Mouse (Mus musculus) intestine, embryonic 14.5 days (tissue): Measurements from ENCODE around the gene Trim10. TPM values are rescaled to one million over a fixed set of nuclear protein-coding genes. Genes with fewer than 3 reads are reported as not detected.

Experiments
- ATAC-seq: fragments of 200-750 bp; cut with Nextera tagmentation; replicated peaks from 2 replicates; pipeline ENCODE4 v1.8.0; 2017; ENCODE audit warnings: low read depth, moderate number of reproducible peaks, moderate TSS enrichment, moderate library complexity; ENCODE audit not compliant: low FRiP score, low TSS enrichment
- DNase-seq: peaks from one replicate; pipeline ENCODE4 v3.0.0-alpha.2; 2018; ENCODE audit warnings: low spot score
- H3K27ac ChIP-seq: fragments of 300-500 bp; sonication (generic); 2 replicates; pipeline ENCODE4 v1.5.1; 2014; ENCODE audit warnings: low read depth, mild to moderate bottlenecking, control low read depth
- H3K27me3 ChIP-seq: fragments of 300-500 bp; sonication (generic); replicated peaks from 2 replicates; pipeline ENCODE4 v1.6.1; 2014; ENCODE audit warnings: low read length, control low read depth; ENCODE audit not compliant: control insufficient read depth, insufficient read depth
- H3K36me3 ChIP-seq: fragments of 300-500 bp; sonication (generic); 2 replicates; pipeline ENCODE4 v1.6.1; 2014; ENCODE audit warnings: low read length, control low read depth; ENCODE audit not compliant: control insufficient read depth, insufficient read depth
- H3K4me1 ChIP-seq: fragments of 300-500 bp; sonication (generic); replicated peaks from 2 replicates; pipeline ENCODE4 v1.6.1; 2014; ENCODE audit warnings: low read length, control low read depth, mixed read lengths; ENCODE audit not compliant: control insufficient read depth, insufficient read depth
- H3K4me2 ChIP-seq: fragments of 300-500 bp; sonication (generic); 2 replicates; pipeline ENCODE4 v1.6.1; 2014; ENCODE audit warnings: low read length
- H3K4me3 ChIP-seq: fragments of 300-500 bp; sonication (generic); 2 replicates; pipeline ENCODE4 v1.5.1; 2014; ENCODE audit warnings: low read depth, low read length, control low read depth, mixed read lengths
- H3K9ac ChIP-seq: fragments of 300-500 bp; sonication (generic); 2 replicates; pipeline ENCODE4 v1.6.1; 2014; ENCODE audit warnings: mild to moderate bottlenecking, low read length
- H3K9me3 ChIP-seq: fragments of 300-500 bp; sonication (generic); 2 replicates; pipeline ENCODE4 v1.6.1; 2016; ENCODE audit warnings: low read length, control low read depth; ENCODE audit not compliant: control insufficient read depth
- WGBS: fragments of 180-500 bp; shearing (Covaris S2); extraction: QIAGEN DNeasy Blood & Tissue Kit; methylation state at CpG from one replicate; pipeline ENCODE4 v1.1.7; 2014; 5-methylcytosine and 5-hydroxymethylcytosine counted together
- polyA plus RNA-seq: library from polyadenylated mRNA; unstranded; fragments of >200 nt; fragmentation: Nextera tagmentation; extraction: Ambion mirVana; gene quantifications from 2 replicates; pipeline ENCODE4 v1.2.1, GENCODE M21; 2014

Trim10 gene
- polyA plus RNA-seq, 1 experiment from 2014 or later, result 1.6 TPM

- H3K4me1 ChIP-seq, result no peaks in the 10 kb centered on the region
- no peak overlapping the region for H3K27ac ChIP-seq
- no peak overlapping the region for H3K9ac ChIP-seq
- H3K9me3 ChIP-seq, result no peaks in the 10 kb centered on the region
- no peak overlapping the region for H3K4me3 ChIP-seq
- DNase-seq (no peak), ATAC-seq (no peak)
- 53% methylated on average over 5 of the region's 5 CpGs for WGBS
- no peak overlapping the region for H3K4me2 ChIP-seq
- H3K36me3 ChIP-seq, result no peaks in the 10 kb centered on the region
- H3K27me3 ChIP-seq, result no peaks in the 10 kb centered on the region
Observed at GRCm38 (mm10) chr17:36893387-36893786, 24.0 kb downstream of the Trim10 start.

DNA sequence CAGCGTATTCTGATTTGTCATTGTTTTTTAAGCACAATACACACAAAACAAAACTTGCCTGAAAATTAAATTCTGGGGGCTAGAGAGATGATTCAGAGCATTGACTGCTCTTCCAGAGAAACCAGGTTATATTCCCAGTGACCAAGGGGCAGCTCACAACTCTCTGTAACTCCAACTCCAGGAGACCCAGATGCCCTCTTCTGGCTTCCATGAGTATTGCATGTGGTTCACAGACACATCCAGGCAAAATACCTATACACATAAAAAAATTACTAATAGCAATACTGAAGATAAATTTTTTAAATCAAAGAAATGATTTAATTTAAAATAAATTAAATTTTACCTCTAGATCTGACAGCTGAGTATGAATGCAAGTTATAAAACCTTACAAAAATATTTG is 27.2 kb downstream of the Trim10 start:
- no peaks in the 10 kb centered on the region for H3K4me1 ChIP-seq

DNA sequence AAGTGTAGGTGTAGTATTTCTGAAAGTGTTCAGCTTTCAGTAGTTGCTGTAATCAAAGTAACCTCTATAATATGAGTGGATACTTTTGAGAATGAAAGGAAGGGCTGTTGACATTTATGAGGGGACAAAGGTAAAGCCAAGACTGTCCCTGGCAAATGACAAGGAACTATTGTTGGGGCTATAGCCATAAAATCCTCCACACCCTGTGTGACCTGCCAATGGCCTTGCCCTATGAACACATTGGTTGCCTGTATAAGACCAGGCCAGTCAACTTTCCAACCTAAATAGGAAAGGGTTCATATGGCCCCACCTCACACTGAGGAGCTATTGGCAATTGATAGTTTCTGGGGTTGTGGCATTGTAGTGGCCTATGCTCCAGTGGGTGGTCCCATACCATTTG is 27.7 kb downstream of the Trim10 start:
- Histone ChIP-seq H3K9ac (no peak overlapping the region), H3K27ac (peak overlapping the region; percentile 73), H3K36me3 (no peaks in the 10 kb centered on the region), H3K4me3 (no peak overlapping the region), H3K4me1 (no peaks in the 10 kb centered on the region), H3K4me2 (no peak overlapping the region), H3K9me3 (no peaks in the 10 kb centered on the region), H3K27me3 (no peaks in the 10 kb centered on the region)
- DNase-seq (no peak), ATAC-seq (peak; percentile 80)

More for the DNA sequence above, 27.2 kb downstream of the Trim10 start:
- Histone ChIP-seq H3K27ac (peak overlapping the region; percentile 34), H3K36me3 (no peaks in the 10 kb centered on the region), H3K4me2 (no peak overlapping the region), H3K4me3 (no peak overlapping the region), H3K9ac (no peak overlapping the region), H3K27me3 (no peaks in the 10 kb centered on the region), H3K9me3 (no peaks in the 10 kb centered on the region)
- 91% methylated on average over 1 of the region's 1 CpGs for WGBS
- no peak for DNase-seq
- no peak for ATAC-seq

DNA sequence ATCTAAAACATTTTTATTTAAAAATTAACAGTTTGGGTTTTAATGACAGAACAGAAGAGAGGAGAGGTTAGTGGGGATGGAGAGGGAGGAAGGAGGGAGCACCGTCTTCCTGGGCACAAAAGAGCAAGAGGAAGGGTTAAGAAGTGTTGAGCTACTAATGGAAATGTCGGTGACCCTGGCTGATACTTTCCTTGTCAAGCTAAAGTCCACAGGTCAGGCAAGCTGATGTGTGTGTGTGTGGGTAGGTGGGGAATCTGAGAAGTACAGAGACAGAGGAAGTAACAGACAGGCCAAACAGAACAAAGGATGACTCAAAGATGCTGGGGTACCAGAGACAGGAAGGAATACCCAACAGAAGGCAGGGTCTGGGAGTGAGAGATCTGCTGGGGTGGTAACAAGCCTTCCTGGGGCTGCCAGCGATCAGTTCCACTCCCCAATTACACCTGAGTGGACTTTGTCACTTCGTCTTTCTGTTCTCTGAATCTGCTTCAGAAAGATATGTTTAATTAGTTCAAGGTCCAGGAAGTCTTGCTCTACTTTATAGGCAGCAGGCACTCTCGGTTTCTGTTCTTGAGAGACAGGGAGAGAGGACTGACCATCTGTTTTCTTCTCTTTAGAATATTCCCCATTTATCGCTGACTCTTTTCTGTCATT is 28.3 kb downstream of the Trim10 start, which contains the start of gene Trim31:
TSS of gene Trim31 (plus strand) at position 567 of the 654 bp plus-strand sequence.
- no peak within 1 kb of the TSS for H3K4me3 ChIP-seq

GRCm38 (mm10) chr17:36899376-36899775 is 30.0 kb downstream of the Trim10 start:
- Histone ChIP-seq H3K9ac (no peak overlapping the region), H3K4me1 (no peaks in the 10 kb centered on the region), H3K4me2 (peak overlapping the region; percentile 32), H3K36me3 (no peaks in the 10 kb centered on the region), H3K4me3 (no peak overlapping the region), H3K27me3 (no peaks in the 10 kb centered on the region), H3K27ac (no peak overlapping the region; the same call in 1 of the 2 replicates), H3K9me3 (no peaks in the 10 kb centered on the region)
- DNase-seq, result no peak
- WGBS, result 83% methylated on average over 4 of the region's 4 CpGs
- no peak for ATAC-seq

More for the DNA sequence above, 28.3 kb downstream of the Trim10 start, which contains the start of gene Trim31:
- Histone ChIP-seq H3K27me3 (no peaks in the 10 kb centered on the region), H3K9ac (no peak within 1 kb of the TSS), H3K4me1 (no peaks in the 10 kb centered on the region), H3K36me3 (no peaks in the 10 kb centered on the region), H3K9me3 (no peaks in the 10 kb centered on the region), H3K27ac (peak within 1 kb of the TSS; percentile 73), H3K4me2 (peak within 1 kb of the TSS; percentile 32)
- DNase-seq, result no peak
- 56% methylated on average over 6 of the region's 6 CpGs for WGBS
- ATAC-seq, result peak; percentile 57

- Histone ChIP-seq H3K27ac (no peak overlapping the region), H3K9me3 (no peaks in the 10 kb centered on the region), H3K27me3 (no peaks in the 10 kb centered on the region), H3K4me1 (no peaks in the 10 kb centered on the region), H3K4me2 (peak overlapping the region; percentile 32; the same call in 1 of the 2 replicates), H3K4me3 (no peak overlapping the region), H3K36me3 (no peaks in the 10 kb centered on the region), H3K9ac (no peak overlapping the region)
- ATAC-seq (no peak), DNase-seq (no peak)
- WGBS, result 80% methylated on average over 5 of the region's 5 CpGs
Observed at GRCm38 (mm10) chr17:36900001-36900400, 30.6 kb downstream of the Trim10 start.

GRCm38 (mm10) chr17:36900691-36901090 is 31.3 kb downstream of the Trim10 start:
- no peak overlapping the region for H3K4me2 ChIP-seq
- DNase-seq (no peak), ATAC-seq (no peak)
- WGBS, result 28% methylated on average over 1 of the region's 1 CpGs
- no peak overlapping the region for H3K9ac ChIP-seq
- no peaks in the 10 kb centered on the region for H3K27me3 ChIP-seq
- H3K27ac ChIP-seq, result no peak overlapping the region
- no peaks in the 10 kb centered on the region for H3K9me3 ChIP-seq
- H3K4me3 ChIP-seq, result no peak overlapping the region
- no peaks in the 10 kb centered on the region for H3K4me1 ChIP-seq
- H3K36me3 ChIP-seq, result no peaks in the 10 kb centered on the region

DNA sequence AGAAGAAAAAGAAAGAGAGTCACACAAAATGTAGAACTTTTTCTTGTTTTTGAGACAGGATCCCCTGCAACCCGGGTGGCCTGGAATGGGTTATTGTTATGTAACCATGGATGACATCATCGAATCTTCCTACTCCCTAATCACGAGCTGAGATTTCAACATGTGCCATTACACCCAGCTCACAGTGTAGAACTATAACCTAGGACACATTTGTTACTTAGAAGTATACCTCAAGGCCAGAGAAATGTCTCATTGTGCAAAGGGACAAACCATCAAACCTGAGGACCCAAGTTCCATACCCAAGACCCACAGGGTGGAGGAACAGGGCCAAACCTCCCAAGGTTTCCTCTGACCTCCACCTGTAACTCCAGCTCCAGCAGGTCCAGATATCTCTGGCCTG is 34.3 kb downstream of the Trim10 start:
- Histone ChIP-seq H3K4me2 (no peak overlapping the region), H3K9ac (no peak overlapping the region), H3K4me1 (no peaks in the 10 kb centered on the region), H3K9me3 (no peaks in the 10 kb centered on the region), H3K27ac (no peak overlapping the region), H3K27me3 (no peaks in the 10 kb centered on the region), H3K4me3 (no peak overlapping the region), H3K36me3 (no peaks in the 10 kb centered on the region)
- WGBS, result 77% methylated on average over 3 of the region's 3 CpGs
- ATAC-seq (no peak), DNase-seq (no peak)

- H3K9me3 ChIP-seq, result no peaks in the 10 kb centered on the region
- DNase-seq (no peak), ATAC-seq (peak; percentile 47; the same call in 1 of the 2 replicates)
- H3K27ac ChIP-seq, result no peak overlapping the region
- no peak overlapping the region for H3K4me2 ChIP-seq
- H3K27me3 ChIP-seq, result no peaks in the 10 kb centered on the region
- H3K4me1 ChIP-seq, result no peaks in the 10 kb centered on the region
- WGBS, result 50% methylated on average over 1 of the region's 1 CpGs
- no peak overlapping the region for H3K9ac ChIP-seq
- no peak overlapping the region for H3K4me3 ChIP-seq
- no peaks in the 10 kb centered on the region for H3K36me3 ChIP-seq
Observed at GRCm38 (mm10) chr17:36908235-36908634, 38.9 kb downstream of the Trim10 start.
